Comparison of ENCODE assay signal across 8 mouse cellular contexts in genomic region chr2:13009261-13009972, GRCm38 (mm10). TPM values are rescaled to one million over a fixed set of nuclear protein-coding genes. Genes with fewer than 3 reads are reported as not detected.
DNase-seq lines count a peak whose midpoint lies in the region; ATAC-seq lines count a peak whose summit lies in the region.

No protein-coding gene starts in this region.

- peak overlapping the region; percentile 45; the same call in 1 of the 2 replicates for H3K9ac ChIP-seq in embryonic facial prominence, embryonic 12.5 days
- H3K9ac ChIP-seq in liver, embryonic 13.5 days = no peak overlapping the region

- peaks cover 48% of the 10 kb centered on the region for H3K27me3 ChIP-seq in embryonic facial prominence, embryonic 12.5 days
- peaks cover 59% of the 10 kb centered on the region for H3K27me3 ChIP-seq in liver, embryonic 13.5 days

- H3K4me1 ChIP-seq in embryonic facial prominence, embryonic 12.5 days = peaks cover 17% of the 10 kb centered on the region
- peaks cover 14% of the 10 kb centered on the region for H3K4me1 ChIP-seq in liver, embryonic 13.5 days (replicated peaks)

- peak; percentile 17 to 30 for DNase-seq in layer of hippocampus, postnatal 10 days (ENCODE audit: low spot score in 2 of 2)
- DNase-seq in layer of hippocampus, adult 9-11 months = no peak
- peak; percentile 7 for DNase-seq in induced T-regulatory cell, adult 2 months (ENCODE audit: low read depth)
- no peak for DNase-seq in liver, embryonic 13.5 days
- DNase-seq in right cerebral cortex, postnatal 4 days = peak; percentile 10
- no peak for DNase-seq in adrenal gland, adult 18-20 months (ENCODE audit: low spot score in 2 of 2)
- DNase-seq in cerebellum, adult 9-10 months = no peak

- H3K4me2 ChIP-seq in embryonic facial prominence, embryonic 12.5 days (replicated peaks) = peak overlapping the region; percentile 99
- H3K4me2 ChIP-seq in liver, embryonic 13.5 days = peak overlapping the region; percentile 74

- 0 out of 2 replicates have a peak, but pooled peaks have one; percentile 25 for ATAC-seq in embryonic facial prominence, embryonic 12.5 days (ENCODE audit: insufficient number of reproducible peaks, insufficient read depth, low FRiP score, low TSS enrichment)
- ATAC-seq in liver, embryonic 13.5 days (ENCODE audit: low read depth) = no peak

- peak overlapping the region; percentile 59 for H3K4me3 ChIP-seq in embryonic facial prominence, embryonic 12.5 days
- H3K4me3 ChIP-seq in liver, embryonic 13.5 days (replicated peaks) = peak overlapping the region; percentile 51

- H3K36me3 ChIP-seq in embryonic facial prominence, embryonic 12.5 days = no peaks in the 10 kb centered on the region
- H3K36me3 ChIP-seq in liver, embryonic 13.5 days = no peaks in the 10 kb centered on the region

- no peak overlapping the region for H3K27ac ChIP-seq in embryonic facial prominence, embryonic 12.5 days
- no peak overlapping the region for H3K27ac ChIP-seq in liver, embryonic 13.5 days

- WGBS in embryonic facial prominence, embryonic 12.5 days = 4% methylated on average over 18 of the region's 18 CpGs
- 8% methylated on average over 18 of the region's 18 CpGs for WGBS in liver, embryonic 13.5 days (ENCODE audit: insufficient replicate concordance)

- H3K9me3 ChIP-seq in embryonic facial prominence, embryonic 12.5 days = no peaks in the 10 kb centered on the region
- H3K9me3 ChIP-seq in liver, embryonic 13.5 days (replicated peaks) = no peaks in the 10 kb centered on the region

RNA-seq across cellular contexts. Expression of gene C1ql3, which starts 2.2 kb away (rescaled TPM):
- 10 to 100 TPM; 67.2 to 72.7 TPM for total RNA-seq in layer of hippocampus, postnatal 10 days (2021)
- 1.2 and 1.3 TPM in 2 replicates for polyA plus RNA-seq in embryonic facial prominence, embryonic 12.5 days (2016; fragmentation: Nextera tagmentation; extraction: Ambion mirVana)
- polyA plus RNA-seq in liver, embryonic 13.5 days (2015; fragmentation: Nextera tagmentation; extraction: Ambion mirVana) = 0.12 TPM in 2 replicates
- total RNA-seq in adrenal gland, adult 18-20 months (2021) = not detected

Comparison
In these comparisons a context has a peak if more than half of its experiments do, and no peak if none do; other contexts are left out.
1. DNase-seq: peak in layer of hippocampus, postnatal 10 days (2 of 2), induced T-regulatory cell, adult 2 months (single experiment) and right cerebral cortex, postnatal 4 days (single experiment); none in layer of hippocampus, adult 9-11 months (single experiment), liver, embryonic 13.5 days (single experiment), adrenal gland, adult 18-20 months (0 of 2) and cerebellum, adult 9-10 months (single experiment).
2. RNA of gene C1ql3, which starts 2.2 kb away (total RNA-seq): 67.2 to 72.7 TPM in layer of hippocampus, postnatal 10 days; not detected in adrenal gland, adult 18-20 months; every median in the first group is over 10 times any median in the second.